Mouse (Mus musculus) gastrocnemius, adult 2 months (tissue): ENCODE measurements around the gene Zfp653. TPM values are rescaled to one million over a fixed set of nuclear protein-coding genes. Genes with fewer than 3 reads are reported as not detected.
A peak's percentile ranks its signal among the peaks of the same experiment; 100 is the strongest.
"Not testable (repeated sequence)": the region's sequence is repeated elsewhere in the genome, so short reads cannot be mapped to it uniquely, and the experiment has no call there.

Experiments used
- DNase-seq: peaks from one replicate; pipeline ENCODE4 v3.0.0; 2022
- H3K27ac ChIP-seq: fragments of 200-600 bp; 2 replicates; pipeline ENCODE4 v1.8.1; 2022; ENCODE audit warnings: mild to moderate bottlenecking
- H3K4me3 ChIP-seq: fragments of 200-600 bp; 2 replicates; pipeline ENCODE4 v1.8.1; 2022; ENCODE audit warnings: mild to moderate bottlenecking, moderate library complexity
- CTCF ChIP-seq: fragments of 200-600 bp; IDR thresholded peaks from 2 replicates; pipeline ENCODE4 v1.8.1; 2022; ENCODE audit warnings: antibody characterized with exemption, mild to moderate bottlenecking, moderate library complexity
- intact Hi-C: fragments of 180-260 bp; cut with DNase I; formaldehyde crosslinking; loops from one replicate; pipeline ENCODE4 v1.15.1; 2025
- total RNA-seq, 2 experiments: library from RNA; stranded (reverse); gene quantifications; 2 replicates each; pipeline ENCODE4 v1.2.3; 2021

Gene Zfp653
- total RNA-seq, 2 experiments from 2014 or later, result 4.3 to 4.4 TPM

GRCm38 (mm10) chr9:22089986-22090385 is 18.8 kb upstream of the Zfp653 start:
- no peak overlapping the region for H3K27ac ChIP-seq

DNA sequence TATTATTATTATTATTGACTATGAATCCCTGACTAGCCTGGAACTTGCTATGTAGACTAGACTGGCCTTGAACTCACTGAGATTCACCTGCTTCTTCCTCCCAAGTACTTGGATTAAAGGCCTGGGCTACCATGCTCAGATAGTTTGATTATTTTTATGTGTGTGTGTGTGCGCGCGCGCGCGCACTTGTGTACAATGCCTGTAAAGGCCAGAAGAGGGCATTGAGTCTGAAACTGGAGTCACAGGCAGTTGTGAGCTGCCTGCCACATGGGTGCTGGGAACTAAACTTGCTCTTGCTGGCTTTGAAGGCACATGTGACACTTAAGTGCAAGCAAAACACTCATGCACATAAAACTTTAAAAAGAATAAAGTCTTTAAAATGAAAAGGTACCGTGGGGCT is 18.1 kb upstream of the Zfp653 start:
- no peak for DNase-seq
- Histone ChIP-seq H3K27ac (no peak overlapping the region), H3K4me3 (no peak overlapping the region)
- TF ChIP-seq CTCF, result no peak
- intact Hi-C loops, result no loop called here

More at GRCm38 (mm10) chr9:22089986-22090385, 18.8 kb upstream of the Zfp653 start:
- no peak for TF ChIP-seq CTCF
- no peak overlapping the region for H3K4me3 ChIP-seq
- DNase-seq, result no peak
- intact Hi-C loops, result no loop called here

GRCm38 (mm10) chr9:22087034-22087618 is 15.9 kb upstream of the Zfp653 start:
- Histone ChIP-seq H3K27ac (peak overlapping the region; percentile 5; the same call in 1 of the 2 replicates), H3K4me3 (no peak overlapping the region)
- intact Hi-C loops, result no loop called here
- TF ChIP-seq CTCF, result peak; percentile 7; the same call in 1 of the 2 replicates
- no peak for DNase-seq

DNA sequence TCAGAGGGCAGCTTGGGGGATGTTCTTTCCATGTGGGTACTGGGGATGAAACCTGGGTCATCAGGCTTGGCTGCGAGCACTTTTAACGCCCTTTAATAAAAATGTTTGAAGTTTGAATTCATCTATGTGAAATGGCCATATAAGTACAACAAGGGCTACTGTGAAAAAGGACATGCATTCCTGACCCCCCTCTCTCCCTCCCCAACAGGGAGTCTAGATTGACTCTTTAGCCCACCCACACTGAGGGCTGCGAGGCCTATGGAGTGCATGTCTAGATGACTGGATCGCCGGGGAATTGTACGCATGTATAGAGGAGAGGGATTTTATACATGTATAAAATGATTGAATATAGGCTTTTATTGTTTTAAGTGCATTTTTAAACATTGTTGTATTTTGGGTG is 14.8 kb upstream of the Zfp653 start:
- H3K27ac ChIP-seq, result peak overlapping the region; percentile 92
- no peak for TF ChIP-seq CTCF
- intact Hi-C loops, result no loop called here
- peak overlapping the region; percentile 96 for H3K4me3 ChIP-seq
- DNase-seq, result no peak

- DNase-seq, result peak; percentile 94
- no peak for TF ChIP-seq CTCF
- intact Hi-C loops, result loop anchor here (1.0 kb wide), 1 partner anchor 14 kb away; the partner anchor contains the start of genes Gm49318 and Zfp653
- Histone ChIP-seq H3K4me3 (peak within 1 kb of the TSS; percentile 96), H3K27ac (peak within 1 kb of the TSS; percentile 92)
These were observed 14.1 kb upstream of the Zfp653 start, which contains the start of gene Ecsit for GRCm38 (mm10) chr9:22085022-22085834. Ecsit (minus strand) TSS chr9:22085438.

DNA sequence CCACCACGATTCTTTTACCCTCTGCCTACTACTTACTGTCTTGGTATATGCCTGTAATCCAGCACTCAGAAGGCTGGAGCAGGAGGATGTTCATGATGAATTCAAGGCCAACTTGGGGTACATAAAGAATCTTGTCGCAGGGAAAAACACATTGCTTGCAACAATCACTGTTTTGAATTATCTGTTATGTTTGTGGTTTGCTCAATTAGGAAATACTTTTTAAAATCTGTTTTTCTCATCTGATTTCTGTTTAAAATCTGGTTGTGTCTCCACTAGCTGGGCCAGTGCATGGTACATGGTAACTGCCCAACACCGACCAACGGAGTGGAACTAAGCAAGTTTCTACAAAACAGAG is 13.5 kb upstream of the Zfp653 start:
- no peak for DNase-seq
- peak overlapping the region; percentile 96 for H3K4me3 ChIP-seq
- H3K27ac ChIP-seq, result peak overlapping the region; percentile 92
- intact Hi-C loops, result loop anchor here (1.0 kb wide), 1 partner anchor 13 kb away; the partner anchor contains the start of genes Gm49318 and Zfp653
- TF ChIP-seq CTCF, result no peak

GRCm38 (mm10) chr9:22076223-22076622 is 5.0 kb upstream of the Zfp653 start:
- TF ChIP-seq CTCF, result no peak
- Histone ChIP-seq H3K4me3 (no peak overlapping the region), H3K27ac (no peak overlapping the region)
- intact Hi-C loops, result no loop called here
- DNase-seq, result no peak

GRCm38 (mm10) chr9:22075778-22076177 is 4.6 kb upstream of the Zfp653 start:
- H3K4me3 ChIP-seq, DNase-seq, H3K27ac ChIP-seq, intact Hi-C loops: not testable (repeated sequence)

DNA sequence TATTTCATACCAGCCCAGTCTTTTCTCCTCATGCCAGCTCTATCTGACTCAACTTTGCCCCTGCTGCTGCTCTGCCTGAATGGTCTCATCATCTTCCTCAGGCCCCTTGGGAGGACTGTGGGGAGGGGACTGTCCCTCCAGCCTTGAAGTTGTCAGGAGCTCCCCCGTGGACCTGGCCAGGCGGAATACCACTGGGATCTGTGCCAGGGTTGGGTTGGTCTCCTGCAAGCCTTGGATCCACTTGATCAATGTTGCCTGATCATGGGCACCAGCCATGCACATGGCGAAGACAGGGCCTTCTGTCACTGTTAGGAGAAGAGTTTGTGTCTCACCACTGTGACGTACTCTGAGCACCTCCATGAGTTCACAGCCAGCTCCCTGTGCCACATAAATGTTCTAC is 1.1 kb upstream of the Zfp653 start:
- intact Hi-C loops, result loop anchor here (5.0 kb wide), 2 partner anchors 70 to 115 kb away; partner anchors contain the start of genes Ccdc151, Prkcsh and Swsap1
- TF ChIP-seq CTCF, result no peak
- H3K4me3 ChIP-seq, result no peak overlapping the region
- no peak overlapping the region for H3K27ac ChIP-seq
- DNase-seq, result no peak

GRCm38 (mm10) chr9:22069881-22070553 is 1.2 kb downstream of the Zfp653 start:
- intact Hi-C loops, result loop anchor here (2.0 to 5.0 kb wide), 3 partner anchors 47 to 113 kb away; partner anchors contain the start of genes Ccdc151, Elof1, Prkcsh and Swsap1
- no peak for TF ChIP-seq CTCF
- Histone ChIP-seq H3K27ac (peak overlapping the region; percentile 97), H3K4me3 (peak overlapping the region; percentile 87)
- no peak for DNase-seq

- intact Hi-C loops, result no loop called here
- TF ChIP-seq CTCF, result no peak
These were observed 4.0 kb downstream of the Zfp653 start for GRCm38 (mm10) chr9:22067195-22067594.

DNA sequence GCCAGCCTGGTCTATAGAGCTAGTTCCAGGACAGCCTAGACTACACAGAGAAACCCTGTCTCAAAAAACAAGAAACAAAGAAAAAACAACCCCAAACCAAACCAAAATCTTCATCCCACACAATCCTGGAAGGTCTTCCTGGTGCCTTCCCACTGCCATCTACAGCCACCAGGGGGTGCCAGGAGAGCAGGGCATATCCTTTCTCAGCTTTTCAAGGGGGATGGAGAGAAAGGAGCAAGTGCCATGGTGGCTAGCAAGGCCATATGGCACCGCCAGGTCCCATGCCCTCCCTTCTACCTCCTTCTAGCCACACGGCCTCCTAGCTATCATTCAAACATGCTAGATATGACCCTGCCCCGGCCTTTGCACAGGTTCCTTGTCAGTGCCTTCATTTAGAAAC is 4.7 kb downstream of the Zfp653 start:
- H3K27ac ChIP-seq, result no peak overlapping the region
- peak; percentile 89 for TF ChIP-seq CTCF
- peak; percentile 70 for DNase-seq

More at GRCm38 (mm10) chr9:22067195-22067594, 4.0 kb downstream of the Zfp653 start:
- no peak overlapping the region for H3K4me3 ChIP-seq
- DNase-seq, result no peak
- no peak overlapping the region for H3K27ac ChIP-seq

More for the DNA sequence above, 4.7 kb downstream of the Zfp653 start:
- H3K4me3 ChIP-seq, result no peak overlapping the region
- intact Hi-C loops, result loop anchor here (1.0 kb wide), 2 partner anchors 77 to 89 kb away; no protein-coding TSS in a partner anchor
